Mouse (Mus musculus) cerebellum, postnatal 25 days (tissue): ENCODE measurements at regions not wholly inside any gene's neighbourhood (a gene's known extent, or its start where the extent isn't known, plus 50 kb on each side); places are given as distances from the start of the nearest gene placed in this dataset.

Experiments used
- DNase-seq, 2 experiments: peaks; one replicate each; pipeline ENCODE4 v3.0.0; 2021; ENCODE audit warnings: mixed read lengths in 2 of 2

DNA sequence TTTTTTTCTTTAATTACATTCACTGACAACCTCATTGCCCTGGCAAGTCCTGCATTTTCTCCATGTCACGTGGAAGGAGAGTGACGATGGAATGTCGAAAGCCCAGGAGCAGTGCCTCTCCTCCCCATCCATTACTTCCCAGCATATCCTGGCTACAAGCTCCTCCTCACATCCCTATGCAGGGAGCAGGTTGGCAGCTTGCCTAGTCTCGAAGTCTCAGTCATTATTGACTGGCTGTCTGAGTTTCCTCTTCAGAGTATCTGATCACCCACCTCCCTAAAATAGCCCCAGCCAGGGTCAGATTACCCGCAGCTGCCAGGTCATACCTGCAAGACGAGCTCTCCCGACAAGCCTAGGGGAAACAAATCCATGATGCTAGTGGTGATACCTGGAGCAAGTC lies 83.7 kb upstream of the Galnt15 start:
- no peak for DNase-seq

DNA sequence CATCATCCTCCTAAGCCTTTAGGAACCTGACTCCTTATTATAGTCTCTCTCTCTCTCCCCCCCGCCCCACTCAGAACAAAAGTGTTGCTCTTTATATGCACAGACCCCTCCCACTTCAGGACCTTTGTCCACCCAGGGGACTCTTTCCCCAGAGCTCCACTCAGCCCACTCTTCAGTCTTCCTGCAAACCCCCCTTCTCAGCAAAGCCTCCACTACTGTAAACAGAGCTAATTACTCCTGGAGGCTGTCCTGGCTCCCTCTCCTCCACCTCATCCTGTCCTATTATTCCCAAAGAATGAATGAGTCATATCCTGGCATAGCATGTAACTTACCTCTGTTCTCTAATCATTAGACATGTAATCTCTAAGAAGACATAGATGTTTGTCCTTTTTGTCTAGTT lies 82.8 kb upstream of the Galnt15 start:
- DNase-seq = no peak

DNA sequence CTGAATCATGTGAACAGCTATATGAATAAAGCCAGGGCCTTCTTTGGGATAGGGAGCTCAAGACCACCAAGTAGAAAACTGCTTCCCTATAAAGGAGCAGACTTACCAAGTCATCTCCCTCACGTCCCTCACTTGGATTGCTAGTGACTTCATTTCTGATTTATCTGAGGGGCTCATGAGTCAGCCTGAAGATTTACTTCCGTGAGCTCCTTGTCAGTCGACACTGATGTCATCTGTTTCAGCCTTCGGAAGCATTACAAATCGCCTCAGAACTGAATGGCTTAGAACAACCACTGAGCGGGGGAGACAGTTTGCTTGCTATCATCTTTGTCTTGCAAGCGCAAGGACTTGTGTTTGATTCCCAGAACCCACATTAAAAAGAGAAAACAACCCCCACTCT lies 81.5 kb upstream of the Galnt15 start:
- no peak for DNase-seq

DNA sequence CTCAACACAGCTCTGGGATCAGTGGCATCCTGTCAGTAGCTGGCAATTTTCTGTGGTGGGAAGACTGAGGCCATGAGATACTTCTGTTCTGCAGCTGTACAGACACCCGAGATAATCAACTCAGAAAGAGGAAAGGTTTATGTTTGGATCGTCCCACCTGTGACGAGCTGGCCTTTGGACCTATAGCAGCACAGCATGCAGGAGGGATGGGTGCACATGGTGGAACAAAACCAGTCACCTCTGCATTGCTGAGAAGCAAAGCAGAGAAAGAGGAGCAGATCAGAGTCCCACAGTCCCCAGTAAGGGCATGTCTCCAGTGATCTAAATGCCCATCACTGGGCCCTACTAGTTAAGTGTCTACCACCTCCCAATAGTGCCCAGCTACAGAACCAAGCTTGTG lies 76.9 kb upstream of the Galnt15 start:
- DNase-seq = no peak

DNA sequence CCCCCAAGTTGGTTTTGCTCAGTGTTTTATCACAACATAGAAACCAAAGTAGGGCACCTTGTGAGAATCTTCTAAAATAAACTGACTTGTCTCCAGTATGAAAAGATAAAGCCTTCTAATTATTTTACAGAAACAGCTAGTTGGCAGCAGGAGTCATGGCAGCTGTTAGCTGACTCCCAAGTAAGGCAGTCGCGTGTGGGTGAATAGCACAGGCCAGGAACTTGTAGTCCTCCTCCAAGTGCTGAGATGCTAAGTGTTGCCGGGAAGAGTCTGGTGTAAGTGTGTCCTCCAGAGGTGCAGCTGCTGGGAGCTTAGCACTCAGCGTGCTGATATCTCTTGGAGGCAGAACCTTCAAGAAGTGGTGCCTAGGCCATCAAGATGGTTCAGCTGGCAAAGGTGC lies 75.0 kb upstream of the Galnt15 start:
- no peak for DNase-seq

DNA sequence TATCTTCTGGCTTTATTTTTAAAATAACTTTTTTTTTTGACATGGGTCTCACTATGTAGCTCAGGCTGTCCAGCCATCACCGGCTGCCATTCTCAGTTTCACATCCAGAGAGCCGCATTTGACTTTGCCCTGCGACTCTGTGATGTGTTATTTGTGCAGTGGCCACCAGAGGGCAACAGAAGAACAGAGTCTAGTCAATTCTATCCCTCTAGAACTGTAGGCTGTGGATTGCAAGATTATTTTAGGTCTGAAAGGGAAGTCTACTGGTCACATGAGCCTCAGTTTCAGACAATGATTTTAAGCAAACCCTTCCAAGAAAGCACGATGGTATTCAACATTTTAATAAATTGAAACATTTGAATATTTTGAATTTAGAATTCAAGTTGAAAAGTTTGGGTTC lies 73.8 kb upstream of the Galnt15 start:
- DNase-seq = peak; percentile 88 to 95

DNA sequence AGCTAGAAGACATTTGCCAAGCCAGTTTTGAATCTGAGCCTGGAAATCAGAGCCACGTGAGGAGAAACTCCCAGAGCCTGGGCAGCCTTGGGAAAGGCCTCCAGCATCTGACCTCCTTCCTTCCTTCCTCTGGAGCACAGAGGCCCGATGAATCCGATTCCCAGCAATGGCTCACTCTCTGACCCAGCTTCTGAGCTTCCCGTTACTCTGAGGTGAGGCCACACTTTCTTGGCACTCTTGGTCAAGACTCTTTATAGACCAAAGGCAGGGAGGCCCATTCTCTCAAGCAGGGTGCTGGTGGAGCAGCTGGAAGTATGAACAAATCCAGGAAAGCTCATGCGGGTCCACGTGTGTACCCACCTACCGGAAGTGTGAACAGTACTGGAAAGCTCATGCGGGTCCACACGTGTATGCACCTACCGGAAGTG lies 71.6 kb upstream of the Galnt15 start:
- DNase-seq = no peak

DNA sequence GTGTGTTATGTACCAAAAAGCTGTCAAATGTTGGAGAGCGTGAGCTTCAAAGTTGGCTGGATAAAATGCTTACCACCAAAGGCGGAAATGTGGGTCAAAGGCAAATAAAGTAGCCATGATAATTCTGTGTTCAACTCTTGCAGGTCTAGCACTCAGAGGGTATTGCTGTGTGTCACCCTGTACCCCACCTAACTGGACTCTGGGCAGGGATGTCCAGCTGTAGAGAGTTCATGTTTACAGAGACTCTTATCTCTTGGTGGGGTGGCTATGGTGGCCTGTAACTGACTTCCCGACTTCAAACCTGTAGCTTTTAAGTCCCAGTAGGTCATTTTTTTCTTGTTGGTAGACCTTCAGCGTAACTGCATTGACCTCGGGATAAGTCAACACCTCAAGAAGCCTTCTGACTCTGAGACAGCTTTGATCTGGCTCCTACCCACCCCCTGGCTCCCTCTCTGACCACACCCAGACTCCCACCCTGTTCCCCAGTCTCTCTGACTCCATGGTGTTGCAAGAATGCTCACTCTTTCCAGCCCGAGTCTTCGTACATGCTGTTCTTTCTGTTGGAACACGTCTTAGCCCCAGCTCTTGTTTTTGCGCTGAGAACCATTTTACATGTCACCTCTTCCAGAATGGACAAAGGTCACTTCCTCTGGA lies 68.5 kb upstream of the Galnt15 start:
- DNase-seq = no peak

DNA sequence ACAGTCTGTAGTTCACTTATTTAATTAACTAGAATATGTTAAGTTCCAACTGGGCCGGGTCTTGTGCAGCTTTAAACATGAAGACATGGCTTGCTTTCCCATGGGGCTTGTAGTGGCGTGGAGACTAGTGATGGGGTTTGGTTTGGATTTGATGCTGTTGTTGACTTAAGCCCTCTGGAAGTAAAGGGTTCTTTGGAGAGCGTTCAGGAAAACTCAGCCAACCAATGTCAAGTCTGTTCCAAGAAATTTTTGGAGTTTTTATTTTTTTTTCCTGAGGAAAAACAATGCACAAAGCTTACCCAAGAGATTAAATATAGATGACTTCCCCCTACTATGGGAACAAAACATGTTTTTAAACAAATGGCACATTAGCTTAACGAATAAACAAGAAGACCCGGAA lies 67.3 kb upstream of the Galnt15 start:
- no peak for DNase-seq

DNA sequence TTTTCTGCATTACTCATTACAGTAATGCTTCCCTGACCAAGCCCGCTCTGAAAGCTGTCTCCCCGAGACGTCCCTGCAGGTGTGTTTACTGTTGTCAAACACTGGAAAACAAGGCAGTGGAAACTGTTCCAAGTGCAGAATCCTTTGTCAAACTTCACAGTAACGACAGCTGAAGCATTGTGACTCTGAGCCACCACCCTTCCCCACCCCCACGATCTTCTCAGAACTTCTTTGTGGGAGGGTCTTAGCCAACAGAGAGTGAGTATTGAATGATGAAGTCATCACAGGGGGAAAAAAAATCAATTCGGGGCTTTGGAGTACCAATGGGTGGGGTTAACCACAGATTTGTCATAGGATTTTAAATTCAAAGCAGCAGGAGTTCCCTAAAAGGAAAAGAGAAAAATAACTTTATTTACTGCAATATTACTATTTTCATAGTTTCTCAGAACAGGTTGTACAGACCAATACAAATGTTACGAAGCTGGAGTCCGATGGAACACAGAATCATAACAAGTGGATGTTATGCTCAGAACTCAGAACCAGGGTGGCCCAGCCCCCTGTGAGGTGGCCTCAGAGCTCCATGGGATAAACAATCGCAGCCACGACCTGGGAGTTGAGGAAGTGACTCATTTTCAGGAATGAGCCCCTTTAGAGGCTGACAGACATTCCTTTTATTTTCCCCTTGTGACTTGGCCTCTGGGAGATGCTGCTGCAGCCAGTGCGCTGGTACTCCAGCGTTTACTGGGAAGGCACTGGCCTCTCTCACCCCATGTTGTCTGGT lies 65.5 kb upstream of the Galnt15 start:
- DNase-seq = no peak

DNA sequence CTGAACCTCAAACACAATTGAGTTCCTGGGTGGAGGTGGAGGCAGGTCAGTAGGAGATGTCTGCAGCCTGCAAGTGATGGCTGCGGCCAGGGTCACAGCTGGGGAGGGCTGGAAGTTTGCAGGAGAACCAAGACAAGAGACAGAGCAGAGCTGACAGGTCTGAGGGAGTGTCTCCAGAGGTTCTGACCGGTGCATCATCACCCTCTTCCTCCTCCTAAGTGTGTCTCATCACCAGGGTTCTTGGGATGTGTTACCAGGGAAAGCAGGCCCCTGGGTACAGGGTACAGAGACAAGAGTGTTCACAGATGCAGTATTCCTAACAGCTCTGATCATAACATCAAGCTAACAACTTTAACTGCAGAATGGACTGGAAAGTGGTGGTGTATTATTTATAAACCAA lies 64.7 kb upstream of the Galnt15 start:
- DNase-seq = no peak

DNA sequence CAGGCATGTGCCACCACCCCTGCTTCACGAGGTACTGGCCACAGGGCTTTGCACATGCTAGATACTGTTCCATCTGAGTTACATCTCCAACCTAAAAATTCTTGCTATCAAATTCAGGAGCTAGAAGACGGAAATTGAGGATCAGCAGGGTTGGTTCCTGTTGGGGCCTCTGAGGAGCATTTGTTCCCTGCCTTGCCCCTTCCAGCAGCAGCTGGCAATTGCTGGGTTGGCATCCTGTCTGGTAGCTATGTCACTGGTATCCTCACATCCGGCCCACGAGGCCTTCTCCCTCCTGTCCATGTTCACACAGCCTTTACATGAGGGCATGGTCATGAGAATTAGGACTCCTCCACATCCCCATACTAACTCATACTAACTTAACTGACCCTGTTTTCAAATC lies 64.0 kb upstream of the Galnt15 start:
- DNase-seq = no peak

DNA sequence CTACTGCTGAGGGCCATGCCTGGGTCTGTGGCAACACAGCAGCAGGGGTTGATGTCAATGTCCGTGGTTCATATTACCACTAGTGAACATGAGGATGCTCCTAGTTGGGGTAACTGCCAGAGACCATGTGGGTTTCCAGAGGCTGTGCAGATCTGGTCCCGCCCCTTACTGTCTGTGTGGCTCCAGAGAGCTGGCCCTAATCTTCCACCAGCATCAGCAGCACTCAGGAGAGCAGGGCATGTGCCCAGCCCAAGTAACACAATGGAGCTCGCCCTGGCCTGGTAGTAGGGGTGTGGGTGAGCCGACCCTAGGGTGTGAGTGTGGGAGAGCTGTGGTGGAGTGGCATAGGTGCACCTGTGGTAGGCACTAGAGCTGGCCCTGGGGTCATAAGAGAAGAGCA lies 59.3 kb upstream of the Galnt15 start:
- DNase-seq = no peak

DNA sequence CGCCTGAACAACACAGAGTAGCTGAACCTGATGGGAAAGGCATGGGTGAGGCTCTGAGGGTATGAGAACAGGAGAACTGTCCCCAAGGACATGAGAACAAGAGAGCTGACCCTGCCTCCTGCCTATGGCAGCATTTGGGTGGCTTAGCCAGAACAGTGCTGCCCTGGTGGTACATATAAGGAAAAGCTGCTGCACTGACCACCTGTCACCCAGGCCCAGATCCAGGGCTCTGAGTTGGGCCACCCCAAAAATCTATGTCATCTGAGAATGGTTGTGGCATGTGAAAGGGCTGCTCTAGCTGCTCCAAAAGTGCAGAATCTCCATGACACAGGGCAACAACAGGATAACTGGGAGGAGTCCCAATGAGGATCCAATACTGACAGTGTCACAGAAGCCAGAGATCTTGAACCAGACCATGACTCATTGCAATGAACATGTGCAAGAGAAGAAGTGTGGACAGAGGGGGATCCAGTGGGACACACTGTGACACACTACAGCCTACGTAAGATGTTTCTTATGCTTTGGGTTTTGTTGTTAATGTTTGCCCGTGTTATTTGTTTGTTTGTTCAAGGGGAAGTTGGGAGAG lies 58.5 kb upstream of the Galnt15 start:
- DNase-seq = peak; percentile 23 to 34

DNA sequence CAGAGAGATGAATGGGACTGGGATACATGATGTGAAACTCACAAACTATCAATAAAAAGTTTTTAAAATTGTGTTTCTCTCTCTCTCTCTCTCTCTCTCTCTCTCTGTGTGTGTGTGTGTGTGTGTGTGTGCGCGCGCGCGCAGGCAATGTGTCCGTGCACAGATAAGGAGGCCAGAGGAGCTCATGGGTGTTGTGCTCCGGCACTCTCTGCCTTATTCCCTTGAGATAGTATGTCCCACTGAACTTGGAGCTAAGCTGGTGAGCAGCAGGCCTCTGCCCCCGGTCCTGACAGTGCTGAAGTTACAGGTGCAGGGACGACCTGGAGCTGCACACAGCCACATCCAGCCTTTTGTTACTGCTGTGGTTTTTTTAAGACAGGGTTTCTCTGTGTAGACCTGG lies 57.9 kb upstream of the Galnt15 start:
- no peak for DNase-seq

DNA sequence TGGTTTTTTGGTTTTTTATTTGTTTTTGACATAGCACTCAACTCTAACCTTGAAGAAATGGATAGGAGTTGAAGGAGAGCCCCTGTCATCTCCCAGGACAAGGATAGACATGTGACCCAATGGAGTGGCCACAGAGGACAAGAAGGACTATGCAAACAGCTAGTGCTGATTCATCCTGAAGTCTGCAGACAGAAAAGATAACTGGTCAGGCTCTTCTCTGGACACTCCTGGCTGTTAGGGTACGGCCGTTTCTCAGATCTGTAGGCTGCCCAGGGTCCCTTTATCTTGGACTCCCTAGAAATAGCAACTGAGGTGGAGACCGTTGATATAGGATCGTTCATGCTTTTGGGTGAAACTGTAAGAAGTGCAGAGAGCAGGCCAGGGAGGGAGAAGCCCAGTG lies 55.1 kb upstream of the Galnt15 start:
- DNase-seq = no peak

DNA sequence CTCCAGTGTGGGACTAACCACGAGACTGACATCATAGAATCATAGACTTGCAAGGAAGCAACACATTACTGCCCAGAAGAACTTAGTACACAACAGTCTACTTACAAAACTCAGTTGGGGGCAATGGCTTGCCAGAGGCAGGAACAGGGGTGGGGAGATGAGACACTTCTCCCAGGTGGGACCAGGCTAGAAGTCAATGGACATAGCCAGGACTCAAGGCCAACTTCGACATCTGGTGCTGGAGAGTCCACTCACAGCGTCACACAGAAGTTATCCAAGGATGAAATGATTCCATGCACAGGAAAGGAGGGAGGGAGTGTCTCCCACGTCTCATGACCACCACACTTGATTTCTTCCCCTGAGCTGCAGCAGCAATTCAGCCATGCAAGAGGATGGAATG lies 50.6 kb upstream of the Galnt15 start:
- DNase-seq = no peak

DNA sequence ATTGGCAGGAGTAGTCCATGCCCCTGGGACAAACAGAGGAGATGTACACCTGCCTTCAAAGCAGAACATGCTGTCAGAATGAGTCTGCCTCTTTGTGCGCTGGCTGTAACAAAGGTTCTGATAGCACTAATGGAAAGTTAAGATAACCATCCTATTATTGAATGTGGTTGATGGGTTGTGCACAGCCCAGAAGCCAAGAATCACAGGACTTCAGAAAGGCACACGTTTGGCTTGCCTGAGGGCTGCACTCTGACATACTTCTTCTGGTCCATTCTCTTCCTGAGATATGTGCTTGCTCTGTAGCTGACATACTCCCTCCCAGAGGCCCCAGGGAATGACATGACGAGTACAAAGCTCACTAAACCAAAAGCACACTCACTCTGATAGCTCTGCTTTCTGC lies 50.1 kb upstream of the Galnt15 start:
- no peak for DNase-seq
